Mouse (Mus musculus) lung, postnatal 36 days (tissue): ENCODE data around the gene Ccdc127.

Experiments
- DNase-seq: peaks from one replicate; pipeline ENCODE4 v3.0.0; 2022; ENCODE audit warnings: mixed read lengths

Gene Ccdc127

DNA sequence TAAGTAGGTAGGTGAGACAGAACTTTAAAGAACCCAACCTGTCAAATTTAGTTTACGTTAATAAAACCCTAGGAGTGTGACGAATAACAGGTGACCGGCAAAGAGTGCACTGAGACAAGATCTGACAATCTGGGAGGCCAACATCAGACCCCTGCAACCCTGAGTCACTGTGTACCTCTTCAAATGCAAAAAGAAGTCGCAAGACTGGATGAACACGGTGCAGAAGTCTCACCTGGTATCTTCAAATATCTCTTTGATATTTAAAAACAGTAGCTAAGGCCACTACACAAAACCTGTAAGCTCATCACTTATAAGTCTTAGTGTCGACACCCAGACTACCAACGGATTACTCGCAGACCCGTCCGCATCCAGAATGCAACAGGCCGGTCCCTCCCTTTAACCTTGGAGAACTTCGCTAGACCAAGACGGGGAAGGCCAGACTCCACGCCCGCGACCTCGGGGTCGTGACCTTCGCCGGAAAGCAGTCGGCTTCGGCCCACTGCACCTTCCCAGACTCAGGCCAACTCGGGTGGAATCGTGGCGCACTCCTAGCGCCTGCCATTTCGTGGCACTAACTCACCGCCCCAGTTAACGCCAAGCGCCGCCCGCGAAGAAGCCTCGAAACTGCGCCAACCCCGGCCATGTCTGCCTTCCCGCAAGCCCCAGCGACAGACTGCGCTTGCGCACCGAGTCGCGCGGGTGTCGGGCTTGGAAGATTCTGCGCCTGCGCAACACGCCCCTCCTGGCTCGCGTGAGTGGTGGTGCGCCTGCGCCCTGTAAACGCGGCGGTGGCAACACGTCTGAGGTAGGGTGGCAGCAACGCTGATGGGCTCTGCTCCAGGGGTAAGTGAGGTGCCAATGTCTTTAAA lies at the start of gene Ccdc127, which contains the start of gene Sdha:
TSS of gene Ccdc127 (plus strand) at position 744 of the 869 bp plus-strand sequence.
TSS of gene Sdha (minus strand) at position 715 of the 869 bp plus-strand sequence.
- peak; percentile 97 for DNase-seq

DNA sequence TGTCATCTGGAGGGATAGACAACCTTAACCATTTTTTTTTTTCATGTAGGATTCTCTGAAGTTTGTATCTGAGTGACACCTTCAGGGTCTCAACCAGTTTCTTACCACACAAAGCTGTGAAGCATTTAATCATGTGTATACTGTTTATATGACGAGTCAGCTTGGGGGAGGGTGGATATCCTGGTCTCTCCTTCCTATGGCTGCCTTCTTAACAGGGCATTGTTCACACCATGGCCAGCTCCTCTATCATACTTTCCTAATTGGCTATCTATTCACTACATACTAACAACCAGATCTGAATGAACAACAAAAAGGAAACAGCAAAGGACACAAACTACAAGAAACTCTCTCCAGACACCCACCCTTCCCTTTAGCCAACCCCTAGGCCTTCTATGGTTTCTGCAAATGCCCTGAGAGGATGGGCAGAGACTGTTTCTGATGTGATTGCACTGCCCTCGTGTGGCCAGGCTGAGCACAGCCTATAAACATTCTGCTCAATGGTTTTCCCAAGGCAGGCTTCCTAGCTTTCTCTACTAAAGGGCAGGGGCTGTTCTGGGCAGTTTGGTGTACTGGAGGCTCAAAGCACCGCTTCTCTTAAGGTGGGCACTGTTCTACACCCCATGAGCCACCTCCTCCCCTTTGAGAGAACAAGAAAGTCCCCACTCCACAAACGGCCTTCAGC lies 49.0 kb upstream of the Ccdc127 start:
- peak; percentile 79 for DNase-seq

DNA sequence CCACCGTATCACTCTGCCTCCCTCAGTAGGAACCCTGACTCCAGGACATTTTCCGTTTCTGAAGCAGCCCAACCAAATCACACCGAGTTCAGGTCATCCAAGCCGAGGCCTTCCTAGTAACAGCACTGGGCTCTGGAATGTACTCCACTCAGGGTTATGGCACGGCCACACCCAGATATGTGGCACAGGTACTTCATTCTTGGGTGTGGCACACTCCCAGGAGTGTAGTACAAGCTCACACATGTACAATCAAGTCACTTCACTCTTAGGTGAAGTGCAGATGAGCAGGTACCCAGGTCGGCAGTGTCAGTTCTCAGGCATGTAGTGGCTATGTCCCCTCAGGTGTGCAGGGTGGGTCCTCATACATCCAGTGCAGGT lies 48.5 kb upstream of the Ccdc127 start:
- DNase-seq: peak; percentile 55

DNA sequence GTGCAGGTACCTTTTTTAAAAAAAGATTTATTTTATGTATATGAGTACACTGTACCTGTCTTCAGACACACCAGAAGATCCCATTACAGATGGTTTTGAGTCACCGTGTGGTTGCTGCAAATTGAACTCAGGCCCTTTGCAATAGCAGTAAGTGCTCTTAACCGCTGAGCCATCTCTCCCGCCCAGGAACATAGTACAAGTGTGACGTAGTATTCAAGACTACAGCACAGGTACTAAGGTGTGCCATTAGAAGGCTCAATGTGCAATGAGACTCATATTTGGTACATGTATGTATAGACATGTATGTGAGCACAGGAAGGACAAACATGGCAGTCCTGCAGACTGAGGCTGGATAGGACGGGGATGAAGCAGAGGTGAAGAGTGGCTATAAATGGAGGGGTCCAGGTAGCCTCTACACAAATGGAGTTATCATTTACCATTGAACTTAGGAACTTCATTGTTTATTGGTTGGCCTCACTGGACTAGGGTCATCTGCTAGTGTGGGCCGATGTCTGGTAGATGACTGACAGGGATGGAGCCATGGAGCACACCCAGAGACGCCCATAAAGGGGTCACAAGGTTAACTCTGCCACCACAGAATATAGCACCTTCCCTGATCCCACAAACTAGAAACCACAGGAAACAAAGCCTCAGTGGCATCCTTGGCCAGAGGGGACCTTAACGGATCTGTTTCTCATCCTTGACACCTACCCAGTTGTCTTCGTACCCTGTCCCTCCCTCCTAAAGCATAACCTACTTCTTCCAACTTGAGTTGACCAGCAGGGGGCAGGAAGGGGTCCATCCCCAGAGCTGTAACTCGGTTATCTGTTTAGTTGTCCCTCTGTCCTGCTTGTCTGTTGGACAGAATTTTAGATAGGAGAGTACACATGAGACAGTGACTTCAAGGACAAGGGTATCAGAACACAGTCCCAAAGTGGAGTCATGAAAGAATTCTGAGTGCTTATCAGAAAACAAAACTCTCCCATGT lies 47.8 kb upstream of the Ccdc127 start:
- no peak for DNase-seq

DNA sequence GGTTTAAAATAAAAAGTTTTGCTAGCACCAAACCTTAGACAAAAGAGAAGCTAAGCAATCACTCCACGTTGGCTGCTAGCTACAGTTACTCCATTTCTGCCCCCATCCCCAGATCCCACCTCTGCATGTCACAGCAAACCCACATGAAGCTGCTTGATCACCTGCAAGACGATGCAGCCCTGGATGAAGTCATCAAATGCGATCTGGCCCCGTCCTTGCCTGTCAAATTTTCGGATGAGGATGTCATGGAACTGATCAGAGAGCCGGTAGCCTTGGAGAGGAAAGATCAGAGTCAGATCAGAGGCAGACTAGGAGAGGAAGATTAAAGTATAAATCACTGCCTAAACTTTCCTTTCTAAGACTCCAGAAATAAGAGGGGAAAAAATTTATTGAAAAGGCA lies 44.7 kb upstream of the Ccdc127 start:
- DNase-seq: no peak

DNA sequence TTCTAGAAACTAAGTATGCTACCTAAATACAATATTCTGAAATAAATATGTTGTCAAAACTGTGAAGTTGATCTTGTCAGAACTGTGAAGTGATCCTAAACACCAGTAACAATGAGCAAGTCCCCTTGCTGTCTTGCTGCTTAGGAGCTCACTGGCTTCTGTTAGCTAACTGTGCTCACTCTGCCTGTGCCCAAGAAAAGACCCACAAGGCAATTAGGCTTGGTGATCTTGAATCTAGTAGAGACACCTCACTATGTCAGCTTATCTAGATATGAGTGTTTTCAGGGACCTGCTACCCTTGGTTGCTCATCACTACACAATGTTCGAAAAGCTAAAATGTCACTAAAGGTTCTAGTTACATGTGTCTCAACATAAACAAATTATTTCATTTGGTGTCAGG lies 44.3 kb upstream of the Ccdc127 start:
- DNase-seq: no peak

DNA sequence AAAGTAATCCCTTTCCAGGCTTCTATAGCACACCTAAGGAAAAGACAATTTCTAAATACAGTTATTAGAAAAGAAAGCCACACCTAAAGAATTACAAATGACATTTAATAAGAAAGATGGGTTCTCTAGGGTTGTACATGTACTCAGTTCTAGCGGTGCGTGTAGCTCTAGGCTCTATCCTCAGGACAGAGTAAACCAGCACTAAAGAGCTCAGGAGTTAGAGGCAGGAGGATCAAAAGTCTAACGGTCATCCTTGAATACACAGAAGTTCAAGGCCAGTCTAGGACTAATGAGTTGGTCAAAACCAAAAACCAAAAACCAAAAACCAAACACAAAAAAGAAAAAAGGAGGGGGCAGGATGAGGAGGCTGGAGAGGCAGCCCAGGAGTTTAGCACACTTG lies 35.5 kb upstream of the Ccdc127 start:
- DNase-seq: no peak

DNA sequence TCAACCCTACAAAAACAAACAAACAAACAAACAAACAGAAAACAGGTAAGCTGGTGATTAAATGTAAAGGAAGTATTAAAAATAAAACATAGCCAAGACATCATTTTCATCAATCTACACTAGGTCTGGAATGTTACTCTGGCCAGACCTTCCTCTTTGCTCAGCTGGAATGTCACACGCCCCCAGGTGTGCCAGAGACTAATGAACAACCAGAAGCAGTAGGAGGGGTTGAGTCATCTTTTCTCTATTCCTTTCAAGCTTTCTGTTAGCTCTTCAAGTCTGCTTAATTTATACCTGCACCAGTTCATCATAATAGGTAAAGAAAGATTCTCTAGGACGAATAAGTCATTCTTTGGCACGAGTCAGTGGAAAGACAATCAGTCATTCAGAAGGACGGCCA lies 33.7 kb upstream of the Ccdc127 start:
- DNase-seq: no peak

DNA sequence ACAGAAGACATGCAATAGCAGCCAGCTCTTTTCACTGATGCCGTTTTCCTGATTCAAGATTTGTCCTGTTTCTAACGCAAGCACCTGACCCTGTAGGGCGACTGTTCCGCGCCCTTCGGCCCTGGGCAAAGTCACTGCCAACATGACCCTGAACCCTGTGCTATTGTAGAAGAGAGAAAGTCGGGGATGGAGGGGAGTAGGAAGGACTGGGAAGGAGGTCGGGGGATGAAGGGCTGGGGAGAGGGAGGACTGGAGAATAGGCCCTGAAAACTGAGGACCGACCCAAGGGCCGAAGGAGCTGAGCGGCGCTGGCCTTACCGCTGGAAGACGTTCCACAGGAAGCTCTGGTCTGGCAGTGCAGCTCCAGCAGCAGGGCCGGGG lies 33.3 kb upstream of the Ccdc127 start:
- DNase-seq: no peak

DNA sequence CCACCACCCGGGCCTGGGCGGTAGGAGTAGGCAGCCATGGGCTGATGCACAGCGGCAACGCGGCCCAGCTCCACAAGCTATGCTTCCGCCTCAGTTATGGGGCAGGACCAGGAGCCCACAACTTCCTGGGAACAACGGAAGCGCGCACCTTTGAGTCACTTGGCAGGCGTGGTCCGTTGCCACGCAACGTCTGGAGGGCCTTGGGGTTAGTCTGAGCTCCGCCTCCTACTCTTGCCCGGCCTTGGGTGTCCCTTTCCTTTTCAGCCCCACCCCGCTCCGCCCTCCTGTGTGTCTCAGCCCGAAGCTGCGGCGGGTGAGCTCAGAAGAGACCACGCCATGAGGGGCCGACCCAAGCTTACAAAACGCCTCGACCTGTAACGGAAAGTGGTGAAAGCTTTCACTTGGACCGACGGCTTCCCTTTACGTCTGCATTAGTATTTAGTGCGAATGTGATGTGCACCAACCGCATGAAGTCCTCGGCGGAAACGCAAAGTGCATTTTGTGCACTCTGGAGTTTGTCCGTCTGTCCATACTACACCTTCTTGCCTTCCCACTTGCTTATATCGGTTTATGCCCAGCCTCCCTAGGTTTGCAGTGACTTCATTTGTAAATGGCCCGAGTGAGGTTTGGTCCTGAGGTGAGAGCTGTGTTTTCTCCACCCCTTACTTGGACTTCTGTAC lies 32.8 kb upstream of the Ccdc127 start, which contains the start of gene Pdcd6:
TSS of gene Pdcd6 (minus strand) at position 411 of the 680 bp plus-strand sequence.
- peak; percentile 99 for DNase-seq

DNA sequence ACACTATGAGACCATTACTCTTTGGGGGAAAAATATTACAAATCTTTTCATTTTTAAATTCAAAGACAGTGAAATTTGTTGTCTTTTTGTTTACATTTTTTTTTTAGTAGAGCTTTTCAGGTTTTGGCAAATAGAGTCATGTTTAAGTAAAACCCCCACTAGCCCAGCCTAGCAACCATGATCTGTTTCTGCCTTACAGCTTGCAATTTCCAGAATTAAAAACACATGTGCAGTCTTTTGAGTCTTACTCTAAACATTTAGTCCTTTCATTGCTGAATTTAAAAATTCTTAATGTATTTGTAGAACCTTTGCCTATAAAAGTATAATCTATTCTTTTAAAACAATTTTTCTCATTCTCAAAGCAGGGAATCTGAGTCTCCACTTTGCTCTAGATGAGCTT lies 20.8 kb upstream of the Ccdc127 start:
- DNase-seq: no peak

DNA sequence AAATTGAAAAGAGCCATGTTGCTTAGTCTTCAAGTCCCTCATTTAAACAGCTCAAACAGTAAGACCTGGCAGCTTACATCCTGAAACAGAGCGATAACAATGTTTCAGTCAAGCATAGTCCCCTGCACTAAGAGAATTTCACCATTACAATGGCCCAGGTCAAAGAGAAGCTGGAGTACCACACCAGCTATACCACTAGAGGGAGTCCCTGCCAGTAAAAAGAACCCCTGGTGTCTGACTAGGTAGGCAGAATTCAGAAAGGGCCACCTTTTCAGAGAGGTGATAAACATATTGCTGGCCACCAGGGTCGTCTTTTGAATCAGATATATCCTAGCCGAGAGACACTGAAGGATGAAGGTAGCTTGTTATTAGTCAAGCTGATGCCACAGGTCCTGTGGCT lies 9.1 kb upstream of the Ccdc127 start:
- DNase-seq: peak; percentile 64

DNA sequence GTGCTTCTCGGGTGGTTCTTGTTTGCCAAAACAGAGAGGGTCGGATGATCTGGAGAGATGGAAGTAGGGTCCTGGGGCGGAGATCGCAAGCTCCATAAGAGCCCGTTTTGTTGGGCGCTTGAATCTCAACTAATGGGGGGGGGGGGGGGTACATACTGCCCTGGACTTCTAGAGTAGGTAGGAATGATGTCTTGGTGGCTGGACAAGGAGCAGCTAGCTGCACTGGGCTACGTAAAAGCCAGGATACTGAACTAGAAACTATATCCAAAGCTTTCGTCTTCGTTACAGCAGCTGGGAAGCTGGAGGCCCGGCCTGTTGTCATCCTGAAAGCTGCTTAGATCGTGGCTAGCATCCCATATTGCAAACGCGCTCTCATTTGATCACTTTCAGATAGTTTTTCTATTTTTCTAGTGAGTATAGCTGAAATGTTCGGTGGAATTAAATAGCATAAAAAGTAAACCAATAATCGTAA lies 362 bp downstream of the Ccdc127 start:
- DNase-seq: no peak

DNA sequence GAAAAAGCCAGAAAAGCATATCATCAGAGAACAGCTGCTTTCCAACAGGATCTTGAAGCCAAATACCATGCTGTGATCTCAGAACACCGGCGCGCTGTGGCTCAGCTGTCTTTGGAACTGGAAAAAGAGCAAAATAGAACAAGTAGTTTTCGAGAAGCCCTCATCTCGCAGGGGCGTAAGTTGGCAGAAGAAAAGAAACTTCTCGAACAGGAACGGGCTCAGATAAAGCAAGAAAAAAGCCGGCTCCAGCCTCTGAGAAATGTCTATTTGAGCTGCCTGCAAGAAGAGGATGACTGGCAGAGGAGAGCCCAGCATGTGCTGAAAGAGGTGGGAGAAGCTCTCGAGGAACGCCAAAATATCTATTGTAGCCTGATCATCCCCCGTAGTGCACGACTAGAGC lies 6.4 kb downstream of the Ccdc127 start:
- no peak for DNase-seq

DNA sequence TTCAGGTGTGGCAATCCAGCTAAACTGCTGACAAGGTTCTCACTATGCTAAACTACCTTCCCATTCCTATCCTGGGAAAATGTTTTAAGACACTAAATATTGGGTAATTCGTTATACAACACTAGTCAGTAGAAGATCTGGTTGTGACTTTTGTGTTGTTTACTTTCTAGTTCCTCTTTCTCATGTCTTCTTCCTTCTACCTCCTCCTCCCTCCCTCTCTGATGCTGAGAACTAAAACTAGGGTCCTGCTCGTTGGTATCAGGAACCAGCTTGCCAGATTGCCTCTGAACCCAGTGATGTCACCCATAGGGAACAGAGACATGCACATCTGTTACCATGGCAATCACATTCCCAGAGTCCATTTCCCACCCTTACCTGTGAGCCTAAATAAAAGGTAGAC lies 12.1 kb downstream of the Ccdc127 start:
- no peak for DNase-seq

DNA sequence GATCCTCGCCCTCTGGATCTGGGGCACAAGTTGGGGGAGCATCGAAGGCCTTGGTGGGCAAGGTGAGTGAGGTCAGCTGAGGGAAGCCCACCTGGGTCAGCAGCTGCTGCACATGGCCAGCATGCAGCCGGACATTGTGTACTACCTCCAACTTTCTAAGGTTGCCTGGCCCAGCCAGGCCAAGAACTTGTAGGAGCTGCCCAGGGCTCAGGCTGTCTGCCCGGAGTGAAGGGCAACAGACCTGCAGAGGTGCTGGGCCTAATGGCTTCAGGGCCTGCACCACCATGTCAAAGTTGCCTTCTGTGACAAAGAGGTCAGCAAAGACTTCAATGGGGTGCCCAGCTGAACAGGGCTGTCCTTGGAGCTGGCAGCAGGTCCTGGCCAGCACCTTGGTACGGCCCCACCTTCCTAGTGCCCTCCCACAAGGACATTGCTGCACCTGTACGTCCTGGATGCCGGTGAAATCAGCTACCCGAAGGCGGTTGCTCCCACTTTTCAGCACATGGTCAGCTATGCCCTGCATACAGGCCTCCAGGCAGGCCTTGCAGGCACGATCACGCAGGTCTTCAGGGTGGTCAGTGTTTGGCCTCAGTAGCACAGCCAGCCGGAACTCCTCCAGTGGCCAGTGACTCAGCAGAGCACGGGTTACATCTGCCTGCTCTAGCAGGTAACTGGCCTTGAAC lies 13.2 kb downstream of the Ccdc127 start:
- DNase-seq: no peak

DNA sequence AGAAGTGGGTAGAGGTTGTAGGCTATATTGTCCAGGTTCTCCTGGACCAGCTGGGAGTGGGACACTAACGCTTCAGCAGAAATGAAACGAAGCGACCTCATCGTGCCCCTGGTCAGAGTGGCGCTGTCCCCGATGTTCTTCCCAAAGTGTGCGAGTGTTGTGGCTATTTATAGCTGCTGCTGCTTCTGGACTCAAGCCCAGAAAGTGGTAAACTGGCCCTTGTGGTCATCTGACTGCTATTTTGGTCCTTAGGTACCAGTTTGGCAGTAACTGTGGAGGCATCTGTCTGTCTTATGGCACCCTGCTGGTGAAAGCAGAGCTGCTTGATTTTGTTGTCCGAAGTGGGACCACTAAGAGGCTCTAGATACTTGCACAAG lies 13.7 kb downstream of the Ccdc127 start, which contains the start of gene Lrrc14b:
TSS of gene Lrrc14b (minus strand) at position 147 of the 377 bp plus-strand sequence.
- DNase-seq: peak; percentile 26

DNA sequence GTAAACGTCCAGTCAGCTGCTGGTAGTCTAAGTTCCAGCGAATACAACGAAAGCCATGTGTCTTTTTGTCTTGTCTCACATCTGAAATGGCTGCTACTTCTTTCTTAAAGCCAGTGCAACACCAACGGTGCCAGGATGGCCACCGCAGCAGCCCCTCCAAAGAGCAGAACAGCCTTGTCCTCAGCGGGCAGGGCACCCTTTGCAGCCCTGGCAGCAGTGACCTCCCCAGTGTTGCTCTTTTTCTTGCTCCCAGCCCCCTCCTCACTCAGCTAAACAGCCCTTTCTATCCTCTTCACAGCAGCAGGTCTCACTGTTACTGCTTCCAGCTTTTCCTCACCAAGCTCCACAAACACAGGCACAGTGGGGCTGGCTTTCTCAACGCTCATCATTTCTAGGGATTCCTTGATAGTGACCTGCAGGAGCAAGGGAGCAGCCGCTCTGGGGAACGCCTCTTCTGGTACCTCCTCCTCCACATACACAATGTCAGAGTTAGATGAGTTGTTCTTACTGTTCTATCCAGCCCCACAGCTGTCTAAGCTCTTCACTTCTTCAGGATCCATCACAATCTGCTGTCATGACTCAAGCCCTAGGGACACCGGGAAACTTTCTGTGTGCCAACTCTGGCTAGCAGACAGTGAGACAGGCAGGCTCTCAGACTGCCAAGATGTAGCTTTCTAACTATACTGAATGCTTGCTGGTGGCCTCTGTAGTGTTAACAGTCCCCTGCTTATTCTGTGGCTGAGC lies 31.6 kb downstream of the Ccdc127 start:
- DNase-seq: no peak

DNA sequence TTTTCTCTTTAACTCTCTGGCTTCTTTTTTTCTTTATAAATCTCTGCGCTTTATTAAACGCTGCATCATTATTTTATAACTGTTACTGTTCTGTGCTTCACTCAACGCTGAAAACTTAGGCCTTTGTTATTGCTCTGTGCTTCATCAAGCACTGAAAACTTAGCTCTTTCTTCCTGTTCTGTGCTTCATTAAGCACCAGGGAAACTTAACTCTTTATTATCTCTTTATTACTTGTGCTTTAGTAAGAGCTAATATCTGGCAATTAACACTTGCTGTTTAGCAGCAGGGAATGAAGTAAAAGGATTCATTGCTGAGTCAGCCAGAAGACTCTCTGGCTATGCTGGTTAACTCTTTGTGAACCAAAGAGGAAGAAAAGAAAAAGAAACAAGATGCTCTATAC lies 32.2 kb downstream of the Ccdc127 start:
- no peak for DNase-seq

DNA sequence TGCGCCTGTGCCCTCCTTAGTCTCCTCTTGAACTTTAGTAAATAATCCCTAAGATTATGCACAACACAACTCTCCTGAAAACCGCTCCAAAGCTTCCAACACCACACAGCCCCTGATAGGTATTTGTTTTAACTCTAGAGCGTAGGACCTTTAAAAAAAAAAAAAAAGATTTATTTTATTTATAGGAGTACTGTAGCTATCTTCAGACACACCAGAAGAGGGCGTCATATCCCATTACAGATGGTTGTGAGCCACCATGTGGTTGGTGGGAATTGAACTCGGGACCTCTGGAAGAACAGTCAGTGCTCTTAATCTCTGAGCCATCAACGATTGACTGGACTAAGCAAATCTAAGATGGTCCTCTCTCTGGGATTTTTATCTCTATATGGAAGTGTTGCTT lies 39.6 kb downstream of the Ccdc127 start:
- no peak for DNase-seq
